Mouse (Mus musculus) ES-E14 (cell line): ENCODE data around the gene Rps15a. TPM values are rescaled to one million over a fixed set of nuclear protein-coding genes. Genes with fewer than 3 reads are reported as not detected.

Experiments used
- DNase-seq: peaks from one replicate; pipeline ENCODE4 v3.0.0-alpha.2; 2013; ENCODE audit warnings: low read depth, low spot score
- H3K27ac ChIP-seq: 2 replicates; pipeline ENCODE4 v1.5.1; 2012; ENCODE audit warnings: low read depth, mild to moderate bottlenecking, low read length, moderate library complexity, mixed read lengths; ENCODE audit not compliant: poor library complexity, insufficient read depth, severe bottlenecking
- H3K36me3 ChIP-seq: 2 replicates; pipeline ENCODE4 v1.6.1; 2012; ENCODE audit warnings: mild to moderate bottlenecking, low read length, moderate library complexity, mixed read lengths; ENCODE audit not compliant: control insufficient read depth, poor library complexity, insufficient read depth, severe bottlenecking
- H3K4me1 ChIP-seq, 2 experiments: fragments of 150-350 bp in 1 of 2; sonication (generic) in 1 of 2; 2 replicates each; pipeline ENCODE4 v1.6.1; 2012; ENCODE audit warnings: low read length in 2 of 2, mild to moderate bottlenecking in 1 of 2, mixed read lengths in 1 of 2; ENCODE audit not compliant: control insufficient read depth in 2 of 2, insufficient read depth in 2 of 2, poor library complexity in 1 of 2
- H3K4me3 ChIP-seq, 2 experiments: fragments of 150-350 bp in 1 of 2; sonication (generic) in 1 of 2; 2 replicates each; pipeline ENCODE4 v1.5.1; 2012; ENCODE audit warnings: low read length in 2 of 2, low read depth in 1 of 2, mild to moderate bottlenecking in 1 of 2, mixed read lengths in 1 of 2; ENCODE audit not compliant: insufficient read depth in 1 of 2, poor library complexity in 1 of 2, severe bottlenecking in 1 of 2
- H3K9ac ChIP-seq: 2 replicates; pipeline ENCODE4 v1.6.1; 2012; ENCODE audit warnings: low read depth, mild to moderate bottlenecking, low read length, mixed read lengths; ENCODE audit not compliant: poor library complexity, insufficient read depth, severe bottlenecking
- H3K9me3 ChIP-seq: fragments of 150-350 bp; sonication (generic); 2 replicates; pipeline ENCODE4 v1.6.1; 2012; ENCODE audit warnings: low read depth, mild to moderate bottlenecking, low read length; ENCODE audit not compliant: control insufficient read depth, insufficient read depth
- CHD2 ChIP-seq: IDR thresholded peaks from 2 replicates; pipeline ENCODE4 v1.6.1; 2014; ENCODE audit warnings: mild to moderate bottlenecking, low read depth, low read length, inconsistent platforms
- HCFC1 ChIP-seq: IDR thresholded peaks from 2 replicates; pipeline ENCODE4 v1.6.1; 2012; ENCODE audit warnings: low read length, inconsistent platforms, borderline replicate concordance; ENCODE audit not compliant: insufficient read depth
- MAFK ChIP-seq: IDR thresholded peaks from 2 replicates; pipeline ENCODE4 v1.6.1; 2014; ENCODE audit warnings: mild to moderate bottlenecking, low read depth, low read length, inconsistent platforms; ENCODE audit not compliant: insufficient read depth
- ZC3H11A ChIP-seq: IDR thresholded peaks from 2 replicates; pipeline ENCODE4 v1.6.1; 2012; ENCODE audit warnings: low read depth, mild to moderate bottlenecking, inconsistent platforms, low read length, borderline replicate concordance
- ZNF384 ChIP-seq: IDR thresholded peaks from 2 replicates; pipeline ENCODE4 v1.6.1; 2012; ENCODE audit warnings: low read depth, low read length, inconsistent platforms
- in situ Hi-C, 2 experiments: fragments of 600-800 bp; cut with MboI; formaldehyde crosslinking; loops; one replicate each; pipeline ENCODE4 v1.15.1; 2025; ENCODE audit warnings: low sequenced_read_pairs in 2 of 2, inconsistent platforms in 1 of 2; ENCODE audit not compliant: unreplicated experiment in 2 of 2
- total RNA-seq: library from RNA; depleted of rRNA; stranded (reverse); fragments of 300-350 nt; gene quantifications from 2 replicates; pipeline ENCODE4 v1.2.3, GENCODE M21; 2012

Rps15a gene
- total RNA-seq, 1 experiment = 2,152 TPM

DNA sequence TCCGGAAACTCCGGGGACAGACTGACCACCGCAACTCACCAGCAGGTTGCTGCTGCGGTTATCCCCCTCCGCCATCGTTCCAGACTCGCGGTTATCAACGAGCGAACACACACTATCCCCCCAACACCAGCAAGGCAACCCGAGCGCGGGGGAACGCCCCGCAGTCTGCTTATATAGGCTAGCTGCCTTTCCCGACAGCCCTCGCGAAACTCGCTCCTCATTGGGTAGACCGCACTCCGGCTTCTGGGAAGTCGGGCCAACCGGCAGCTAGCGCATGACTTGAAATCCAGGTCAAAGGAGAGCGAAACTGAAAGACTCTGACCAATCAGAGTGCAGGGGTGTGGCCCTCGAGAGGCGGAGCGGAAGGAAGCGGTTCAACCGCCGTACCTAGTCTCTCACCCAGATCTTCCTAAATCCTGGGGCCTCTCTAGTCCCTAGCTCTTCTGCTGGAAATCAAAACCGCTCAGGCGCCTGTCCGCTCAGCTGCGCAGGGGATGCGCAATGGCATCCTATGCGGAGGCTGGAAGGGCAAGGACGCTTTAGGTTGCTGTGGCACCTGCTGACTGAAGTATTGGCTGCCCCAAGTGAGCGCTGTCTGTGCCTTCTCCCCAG, 13.5 kb upstream of the Rps15a start, which contains the start of gene Arl6ip1:
Gene Arl6ip1, minus strand, starts transcription at position 233 of the 612 bp plus-strand sequence.
- TF ChIP-seq HCFC1 (0 out of 2 replicates have a peak, but pooled peaks have one; percentile 27), CHD2 (no peak), ZC3H11A (peak; percentile 8; the same call in 1 of the 2 replicates)
- in situ Hi-C loops = no loop called here

GRCm38 (mm10) chr7:118128925-118129429, 13.0 kb upstream of the Rps15a start:
- peak overlapping the region; percentile 94 for H3K27ac ChIP-seq
- in situ Hi-C loops = no loop called here
- H3K36me3 ChIP-seq = peaks cover 16% of the 10 kb centered on the region

More for the DNA sequence above, 13.5 kb upstream of the Rps15a start, which contains the start of gene Arl6ip1:
- Histone ChIP-seq H3K9ac (peak within 1 kb of the TSS; percentile 98), H3K4me3 (peak within 1 kb of the TSS; percentile 84 to 98), H3K9me3 (no peaks in the 10 kb centered on the region), H3K4me1 (peaks cover 2 to 11% of the 10 kb centered on the region in 2 experiments), H3K27ac (peak within 1 kb of the TSS; percentile 94), H3K36me3 (peaks cover 12% of the 10 kb centered on the region)
- DNase-seq = peak; percentile 95

DNA sequence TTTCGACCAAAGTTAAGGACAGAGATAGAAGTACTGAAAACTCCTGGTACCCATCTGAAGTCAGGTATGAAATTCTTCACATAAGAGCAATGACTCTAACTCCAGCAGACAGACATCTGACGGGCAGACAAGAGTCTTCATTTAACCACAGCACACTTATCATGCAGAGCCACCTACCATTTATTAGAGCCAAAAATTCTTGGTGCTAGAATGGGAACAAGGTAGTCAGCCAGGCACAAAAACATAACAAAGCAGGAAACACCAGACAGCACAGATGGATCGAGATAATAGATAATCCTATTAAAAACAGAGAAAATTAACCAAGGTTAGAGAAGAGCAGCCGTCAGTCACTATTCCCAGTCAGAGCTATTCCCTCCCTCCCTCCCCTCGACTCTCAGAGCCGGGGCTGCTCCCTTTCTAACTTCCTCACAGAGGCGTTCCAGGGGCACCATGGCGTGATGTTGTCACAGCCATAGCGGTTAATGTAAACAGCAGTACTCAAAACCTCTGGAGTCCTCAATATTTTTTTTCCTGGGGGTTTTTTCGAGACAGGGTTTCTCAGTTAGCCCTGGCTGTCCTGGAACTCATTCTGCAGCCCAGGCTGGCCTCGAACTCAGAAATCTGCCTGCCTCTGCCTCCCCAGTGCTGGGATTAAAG, 10.4 kb upstream of the Rps15a start:
- Histone ChIP-seq H3K9ac (no peak overlapping the region; the same call in 1 of the 2 replicates), H3K36me3 (peaks cover 30% of the 10 kb centered on the region)
- in situ Hi-C loops = no loop called here

More at GRCm38 (mm10) chr7:118128925-118129429, 13.0 kb upstream of the Rps15a start:
- no peaks in the 10 kb centered on the region for H3K9me3 ChIP-seq
- no peak for TF ChIP-seq ZNF384
- no peak for TF ChIP-seq ZC3H11A
- no peak; the same call in 1 of the 2 replicates for TF ChIP-seq CHD2
- no peak for TF ChIP-seq MAFK
- no peak for TF ChIP-seq HCFC1
- H3K4me3 ChIP-seq = peak overlapping the region; percentile 77 to 98
- DNase-seq = no peak
- peaks cover 2 to 11% of the 10 kb centered on the region in 2 experiments for H3K4me1 ChIP-seq
- H3K9ac ChIP-seq = peak overlapping the region; percentile 98

DNA sequence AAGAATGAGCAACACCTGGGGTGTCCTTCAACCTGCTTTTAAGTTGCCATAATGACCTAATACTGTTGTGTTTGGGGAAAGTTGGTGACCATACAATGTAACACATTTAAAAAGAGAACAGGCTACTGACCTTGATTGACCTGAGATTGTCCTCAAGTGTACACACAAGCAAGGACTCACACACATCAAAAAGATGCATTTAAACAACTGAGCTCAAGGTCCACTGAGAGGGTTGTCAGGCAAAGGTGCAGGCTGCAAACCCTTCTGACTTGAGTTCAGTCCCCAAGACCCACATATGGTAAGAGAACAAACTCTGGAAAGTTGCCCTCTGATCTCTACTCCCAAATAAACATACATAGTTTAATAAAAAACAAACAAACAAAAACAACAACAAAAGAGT, 9.7 kb upstream of the Rps15a start:
- H3K9ac ChIP-seq = no peak overlapping the region
- no peaks in the 10 kb centered on the region for H3K9me3 ChIP-seq
- no peak overlapping the region for H3K4me3 ChIP-seq
- no peak for DNase-seq
- H3K27ac ChIP-seq = no peak overlapping the region
- peaks cover 35% of the 10 kb centered on the region for H3K36me3 ChIP-seq
- H3K4me1 ChIP-seq = peaks cover 4 to 11% of the 10 kb centered on the region in 2 experiments
- no peak for TF ChIP-seq ZNF384
- no peak for TF ChIP-seq ZC3H11A
- TF ChIP-seq HCFC1 = no peak
- no peak for TF ChIP-seq CHD2
- no peak for TF ChIP-seq MAFK
- in situ Hi-C loops = no loop called here

More for the DNA sequence above, 10.4 kb upstream of the Rps15a start:
- H3K4me3 ChIP-seq = no peak overlapping the region
- peaks cover 4 to 11% of the 10 kb centered on the region in 2 experiments for H3K4me1 ChIP-seq
- TF ChIP-seq MAFK (no peak), HCFC1 (no peak), ZNF384 (no peak), CHD2 (no peak), ZC3H11A (no peak)
- no peaks in the 10 kb centered on the region for H3K9me3 ChIP-seq
- H3K27ac ChIP-seq = no peak overlapping the region
- no peak for DNase-seq
